Mouse (Mus musculus): ENCODE results near the gene Fgf10. TPM values are rescaled to one million over a fixed set of nuclear protein-coding genes. Genes with fewer than 3 reads are reported as not detected.

Gene Fgf10
- total and polyA plus RNA-seq, 3 experiments = not detected

DNA sequence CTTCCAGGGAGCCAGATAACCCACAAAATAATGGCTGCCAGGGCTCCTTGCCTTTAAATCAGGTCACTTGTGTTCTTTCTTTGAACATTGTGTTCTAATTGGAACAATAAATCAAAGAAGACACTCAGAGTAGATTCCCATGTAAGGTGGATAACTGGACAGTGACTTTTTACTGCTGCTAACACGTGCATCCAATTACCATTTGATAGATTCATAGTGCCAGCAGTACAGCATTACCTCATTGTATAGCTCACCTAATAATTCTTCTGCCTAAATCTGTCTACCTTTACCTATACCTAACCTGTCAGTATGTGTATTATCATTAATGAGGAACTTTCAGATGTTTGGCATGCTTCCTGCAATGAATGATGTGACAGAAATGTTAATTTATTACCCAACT lies 52.1 kb downstream of the Fgf10 start:
- DNase-seq (ENCODE audit: extremely low read depth) = no peak
- dilution Hi-C loops (cut with MboI; ENCODE audit: extremely low pct_ligation_motif_present, extremely low pct_unique_long_range_greater_than_20kb, low sequenced_read_pairs) = no loop called here
- no peak overlapping the region for H3K27ac ChIP-seq (ENCODE audit: insufficient read depth, low read depth)
- H3K9me3 ChIP-seq (replicated peaks; ENCODE audit: low read length) = no peaks in the 10 kb centered on the region
- no peak for TF ChIP-seq TCF12 (IDR thresholded peaks at IDR 0.05; ENCODE audit: low read depth, low read length)
- no peak for TF ChIP-seq JUND (conservative IDR thresholded peaks at IDR 0.05; ENCODE audit: low read depth, low read length)
- TF ChIP-seq USF2 (conservative IDR thresholded peaks at IDR 0.05; ENCODE audit: low read depth, low read length) = no peak
- TF ChIP-seq HCFC1 (IDR thresholded peaks at IDR 0.05; ENCODE audit: low read depth, low read length) = no peak
- TF ChIP-seq UBTF (IDR thresholded peaks at IDR 0.05; ENCODE audit: low read depth, low read length) = no peak
- TF ChIP-seq MAFK (IDR thresholded peaks at IDR 0.05; ENCODE audit: insufficient replicate concordance, low read length) = no peak
- no peak for TF ChIP-seq ZMIZ1 (IDR thresholded peaks at IDR 0.05; ENCODE audit: low read depth, low read length)
- no peak for TF ChIP-seq TBP (conservative IDR thresholded peaks at IDR 0.05; ENCODE audit: low read depth, low read length)
- no peak for TF ChIP-seq USF1 (IDR thresholded peaks at IDR 0.05; ENCODE audit: low read depth, low read length)
- TF ChIP-seq MXI1 (IDR thresholded peaks at IDR 0.05; ENCODE audit: low read depth, low read length) = no peak
- TF ChIP-seq POLR2A (IDR thresholded peaks at IDR 0.05; ENCODE audit: low read depth, low read length) = no peak
- TF ChIP-seq POLR2AphosphoS2 (IDR thresholded peaks at IDR 0.05; ENCODE audit: low read depth, low read length) = no peak
- no peak for TF ChIP-seq SIN3A (IDR thresholded peaks at IDR 0.05; ENCODE audit: low read length)
- no peak for TF ChIP-seq NRF1 (IDR thresholded peaks at IDR 0.05; ENCODE audit: low read depth, low read length)
- TF ChIP-seq MAZ (IDR thresholded peaks at IDR 0.05; ENCODE audit: low read depth, low read length) = no peak
- no peak for TF ChIP-seq IRF4 (IDR thresholded peaks at IDR 0.05; ENCODE audit: low read depth, low read length)
- no peak for TF ChIP-seq E2F4 (IDR thresholded peaks at IDR 0.05; ENCODE audit: insufficient replicate concordance, low read depth, low read length)
- no peak for TF ChIP-seq MYC (IDR thresholded peaks at IDR 0.05; ENCODE audit: low read depth, low read length)
- TF ChIP-seq RCOR1 (conservative IDR thresholded peaks at IDR 0.05; ENCODE audit: low read depth, low read length) = no peak
- H3K9ac ChIP-seq (ENCODE audit: insufficient read depth, low read depth) = no peak overlapping the region
- no peak overlapping the region for H3K4me2 ChIP-seq (ENCODE audit: insufficient read depth, low read depth, poor library complexity, severe bottlenecking)
- no peaks in the 10 kb centered on the region for H3K79me2 ChIP-seq (replicated peaks; ENCODE audit: control insufficient read depth, extremely low read depth, insufficient read depth, poor library complexity, severe bottlenecking)
- no peak overlapping the region for H3K4me3 ChIP-seq (replicated peaks in 1 of 3; ENCODE audit: low read depth in 2 of 3, low read length in 2 of 3, poor library complexity in 1 of 3)
- in situ Hi-C loops (cut with MboI; ENCODE audit: low pct_ligation_motif_present, low pct_unique_long_range_greater_than_20kb, low sequenced_read_pairs) = no loop called here
- H3K27me3 ChIP-seq (replicated peaks) = no peaks in the 10 kb centered on the region
- H3K36me3 ChIP-seq (replicated peaks in 1 of 2; ENCODE audit: control insufficient read depth in 1 of 2, insufficient read depth in 1 of 2, low read length in 1 of 2) = no peaks in the 10 kb centered on the region
- H3K4me1 ChIP-seq (ENCODE audit: control insufficient read depth in 1 of 2, insufficient read depth in 2 of 2) = no peaks in the 10 kb centered on the region

DNA sequence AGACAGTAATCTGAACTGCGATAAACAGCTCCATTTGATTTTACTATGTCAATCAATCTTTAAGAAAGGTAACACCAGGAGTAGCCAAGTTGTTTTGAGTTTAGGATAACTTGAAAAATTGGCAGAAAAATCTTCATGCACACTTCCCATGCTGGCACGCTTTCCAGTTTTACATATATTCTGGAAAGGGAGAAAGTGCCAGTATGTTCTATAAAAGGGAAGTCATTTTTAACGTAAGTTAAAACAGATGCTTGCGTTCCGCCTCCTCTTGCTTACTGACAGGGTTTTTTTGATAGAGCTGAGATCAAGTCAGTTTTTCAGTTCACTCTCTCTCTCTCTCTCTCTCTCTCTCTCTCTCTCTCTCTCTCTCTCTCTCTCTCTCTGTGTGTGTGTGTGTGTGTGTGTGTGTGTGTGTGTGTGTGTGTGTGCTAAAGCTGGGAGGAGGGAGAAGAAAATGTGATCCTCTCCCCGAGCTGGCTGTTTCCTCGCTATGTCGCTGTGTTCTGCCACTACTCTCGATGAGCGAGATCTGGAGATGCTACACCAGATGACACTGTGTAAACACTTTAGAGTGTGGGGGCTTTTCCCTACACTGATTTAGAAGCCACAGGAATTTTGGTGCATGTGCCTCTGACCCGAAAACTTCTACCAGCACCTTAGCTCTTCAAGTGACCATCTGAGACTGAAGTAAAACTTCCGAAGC lies 62.4 kb downstream of the Fgf10 start:
- no peaks in the 10 kb centered on the region for H3K27me3 ChIP-seq (replicated peaks)
- no peaks in the 10 kb centered on the region for H3K79me2 ChIP-seq (replicated peaks; ENCODE audit: control insufficient read depth, extremely low read depth, insufficient read depth, poor library complexity, severe bottlenecking)
- no peak for DNase-seq (ENCODE audit: extremely low read depth)
- H3K4me2 ChIP-seq (ENCODE audit: insufficient read depth, low read depth, poor library complexity, severe bottlenecking) = no peak overlapping the region
- H3K9ac ChIP-seq (ENCODE audit: insufficient read depth, low read depth) = no peak overlapping the region
- H3K9me3 ChIP-seq (replicated peaks; ENCODE audit: low read length) = no peaks in the 10 kb centered on the region
- in situ Hi-C loops (cut with MboI; ENCODE audit: low pct_ligation_motif_present, low pct_unique_long_range_greater_than_20kb, low sequenced_read_pairs) (no loop called here), dilution Hi-C loops (cut with MboI; ENCODE audit: extremely low pct_ligation_motif_present, extremely low pct_unique_long_range_greater_than_20kb, low sequenced_read_pairs) (no loop called here)
- no peaks in the 10 kb centered on the region for H3K4me1 ChIP-seq (ENCODE audit: control insufficient read depth in 1 of 2, insufficient read depth in 2 of 2)
- H3K27ac ChIP-seq (ENCODE audit: insufficient read depth, low read depth) = no peak overlapping the region
- H3K4me3 ChIP-seq (replicated peaks in 1 of 3; ENCODE audit: low read depth in 2 of 3, low read length in 2 of 3, poor library complexity in 1 of 3) = no peak overlapping the region
- TF ChIP-seq MEF2A (IDR thresholded peaks at IDR 0.05; ENCODE audit: borderline replicate concordance, low read depth, low read length) (no peak), USF2 (conservative IDR thresholded peaks at IDR 0.05; ENCODE audit: low read depth, low read length) (no peak), ZNF384 (IDR thresholded peaks at IDR 0.05; ENCODE audit: low read depth, low read length) (no peak), UBTF (IDR thresholded peaks at IDR 0.05; ENCODE audit: low read depth, low read length) (no peak), MYC (IDR thresholded peaks at IDR 0.05; ENCODE audit: low read depth, low read length) (no peak), IRF4 (IDR thresholded peaks at IDR 0.05; ENCODE audit: low read depth, low read length) (no peak)
- no peaks in the 10 kb centered on the region for H3K36me3 ChIP-seq (replicated peaks in 1 of 2; ENCODE audit: control insufficient read depth in 1 of 2, insufficient read depth in 1 of 2, low read length in 1 of 2)

All from CH12.LX (cell line).